Mouse (Mus musculus): ENCODE measurements around the gene Ccdc34.

The Ccdc34 gene

DNA sequence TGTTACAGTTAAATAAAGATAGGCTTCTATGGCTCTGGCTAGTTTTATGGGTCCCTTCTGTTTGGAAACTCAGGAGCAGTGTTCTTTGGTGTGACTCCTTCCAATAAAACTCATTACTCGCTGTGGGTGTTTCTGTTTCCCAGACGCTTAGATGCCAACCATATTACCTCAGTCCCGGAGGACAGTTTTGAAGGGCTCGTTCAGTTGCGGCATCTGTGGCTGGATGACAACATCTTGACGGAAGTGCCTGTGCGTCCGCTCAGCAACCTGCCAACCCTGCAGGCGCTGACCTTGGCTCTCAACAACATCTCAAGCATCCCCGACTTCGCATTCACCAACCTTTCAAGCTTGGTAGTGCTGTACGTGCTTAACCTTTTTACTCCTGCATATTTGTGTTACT lies 21.2 kb upstream of the Ccdc34 start:
- no peak for DNase-seq (ENCODE audit: low spot score in 2 of 2)

DNA sequence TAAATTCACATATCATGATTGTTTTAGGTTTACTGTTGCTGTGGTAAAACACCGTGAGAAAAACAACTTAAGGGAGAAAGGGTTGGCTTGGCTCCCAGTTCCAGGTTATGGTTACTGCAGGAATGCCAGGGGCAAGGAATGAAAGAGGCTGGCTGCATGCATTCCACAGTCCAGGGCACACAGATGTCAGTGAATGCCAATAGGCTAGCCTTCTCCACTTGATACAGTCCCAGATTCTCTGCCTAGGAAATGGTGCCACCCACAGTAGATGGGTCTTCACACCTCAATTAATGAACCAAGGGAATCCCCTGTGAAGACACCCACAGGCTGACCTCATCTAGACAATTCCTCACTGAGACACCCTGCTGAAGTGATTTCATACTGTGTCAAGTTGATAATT lies 12.9 kb upstream of the Ccdc34 start:
- no peak for DNase-seq (ENCODE audit: low spot score in 2 of 2)

DNA sequence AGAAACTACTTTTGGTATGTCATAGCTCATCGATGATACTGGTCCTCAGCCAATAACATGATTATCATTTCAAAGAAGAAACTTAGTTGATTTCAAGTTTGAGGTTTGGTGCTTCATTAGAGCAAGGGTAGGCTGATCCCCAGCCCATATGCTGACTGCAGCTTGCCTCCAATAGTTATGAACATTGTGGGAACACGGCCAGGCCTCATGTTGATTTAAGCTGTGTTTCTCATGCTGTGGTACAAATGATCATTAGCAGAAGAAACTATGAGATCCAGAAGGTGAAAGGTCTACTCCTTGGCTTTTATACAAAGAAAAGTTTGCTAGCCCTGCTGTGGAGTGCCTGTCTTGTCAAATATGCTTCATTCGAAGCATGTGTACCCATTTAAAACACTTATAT lies 12.5 kb upstream of the Ccdc34 start:
- no peak for DNase-seq (ENCODE audit: low spot score in 2 of 2)

DNA sequence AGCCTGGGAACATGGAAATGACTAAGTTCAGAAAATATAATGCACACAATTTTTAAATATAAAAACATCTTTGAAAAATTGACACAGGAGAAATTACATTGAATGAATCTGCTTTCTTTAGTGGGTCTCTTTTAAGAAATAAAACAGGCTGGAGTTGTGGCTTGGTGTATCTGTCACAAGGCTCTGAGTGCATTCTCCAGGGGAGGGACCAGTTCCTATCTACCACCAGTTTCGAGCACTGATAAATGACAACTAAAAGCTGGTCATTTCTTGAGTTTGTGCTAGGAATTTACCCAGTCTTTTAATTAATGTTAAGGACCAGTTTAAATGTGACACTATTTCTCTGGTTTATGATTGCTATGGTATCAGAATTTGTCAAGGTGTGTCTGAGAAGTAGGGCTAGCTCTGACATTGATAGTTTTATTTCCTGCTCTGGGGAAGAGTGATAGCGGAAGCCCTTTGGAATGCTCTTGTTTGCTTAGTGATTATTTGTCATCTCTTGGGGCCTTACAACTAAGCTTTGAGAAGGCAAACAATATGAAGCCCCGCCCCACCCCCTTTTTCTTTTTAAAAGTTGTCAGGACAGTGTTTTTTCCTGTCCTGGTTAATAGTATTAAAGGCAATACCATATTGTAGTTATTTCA lies 11.9 kb upstream of the Ccdc34 start:
- DNase-seq (ENCODE audit: low spot score in 2 of 2), result no peak

DNA sequence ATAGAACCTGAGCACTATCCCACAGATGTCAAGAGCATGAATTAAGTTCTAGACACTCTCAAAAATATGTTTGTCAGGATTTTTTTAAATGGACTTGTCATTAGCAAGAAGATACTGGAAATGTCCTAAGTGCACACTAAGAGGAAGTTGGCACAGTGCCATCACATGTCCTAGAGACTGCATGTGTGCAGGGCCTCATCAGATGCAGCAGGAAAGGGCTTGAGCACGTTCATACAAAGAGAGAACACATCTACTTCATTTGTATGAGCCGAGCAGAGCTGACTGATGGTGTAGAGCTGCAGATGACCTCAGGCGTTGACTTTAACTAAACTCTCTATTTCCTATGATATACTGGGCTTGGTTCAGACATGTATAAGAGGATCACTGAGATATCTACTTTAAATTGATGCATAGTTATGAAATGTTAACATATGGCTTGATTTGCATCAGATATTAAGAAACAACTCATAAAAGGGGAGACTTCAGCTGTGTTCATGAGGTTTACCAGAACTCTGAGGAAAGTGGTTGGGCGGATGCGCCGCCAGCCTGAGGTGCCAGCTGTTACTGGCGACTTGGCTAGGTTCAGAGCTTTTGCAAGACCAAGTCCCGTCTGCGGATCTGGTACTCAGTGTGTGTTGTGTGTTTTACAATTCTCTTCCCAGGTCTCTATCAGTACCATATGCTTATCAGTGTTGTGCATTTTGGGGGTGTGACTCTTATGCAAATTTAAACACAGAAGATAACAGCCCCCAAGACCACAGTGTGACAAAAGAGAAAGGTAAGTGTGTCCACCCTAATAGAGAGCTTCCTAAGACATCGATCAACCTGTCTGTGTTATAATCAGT lies 10.0 kb upstream of the Ccdc34 start:
- DNase-seq (ENCODE audit: low spot score in 2 of 2), result no peak

DNA sequence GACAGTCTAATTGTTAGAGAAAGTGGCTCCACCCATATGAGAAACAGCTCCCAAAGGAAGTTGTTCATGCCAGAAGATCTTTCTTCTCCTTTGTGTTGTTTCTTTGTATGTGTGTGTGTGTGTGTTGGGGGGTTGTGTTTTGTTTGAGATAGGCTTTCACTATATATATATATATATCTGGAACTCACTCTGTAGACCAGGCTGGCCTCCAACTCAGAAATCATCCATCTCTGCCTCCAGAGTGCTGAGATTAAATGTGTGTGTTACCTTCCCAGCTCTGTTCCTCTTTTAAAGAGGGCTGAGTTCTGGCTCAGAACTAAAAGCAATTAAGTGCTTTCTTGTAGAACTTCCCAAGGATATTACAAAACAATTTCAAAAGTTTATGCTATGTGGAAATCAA lies 8.2 kb upstream of the Ccdc34 start:
- DNase-seq (ENCODE audit: low spot score in 2 of 2), result no peak

DNA sequence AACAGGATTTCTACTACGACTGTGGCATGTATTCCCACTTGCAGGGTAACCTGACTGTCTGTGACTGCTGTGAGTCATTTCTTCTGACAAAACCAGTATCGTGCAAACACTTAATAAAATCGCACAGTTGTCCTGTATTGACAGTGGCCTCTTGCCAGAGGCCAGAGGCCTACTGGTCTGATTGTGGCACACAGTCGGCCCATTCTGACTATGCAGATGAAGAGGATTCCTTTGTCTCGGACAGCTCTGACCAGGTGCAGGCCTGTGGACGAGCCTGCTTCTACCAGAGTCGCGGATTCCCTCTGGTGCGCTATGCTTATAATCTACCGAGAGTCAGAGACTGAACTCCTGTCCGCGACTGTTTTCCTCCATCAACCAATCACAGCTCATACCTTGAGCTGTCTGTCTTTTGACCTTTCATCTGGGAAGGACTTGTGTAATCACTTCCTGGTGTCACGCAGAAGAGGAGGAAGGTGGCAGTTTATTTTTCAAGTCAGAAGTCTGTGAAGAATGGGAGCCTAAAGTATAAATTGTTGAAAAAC lies 5.4 kb upstream of the Ccdc34 start:
- no peak for DNase-seq (ENCODE audit: low spot score in 2 of 2)

DNA sequence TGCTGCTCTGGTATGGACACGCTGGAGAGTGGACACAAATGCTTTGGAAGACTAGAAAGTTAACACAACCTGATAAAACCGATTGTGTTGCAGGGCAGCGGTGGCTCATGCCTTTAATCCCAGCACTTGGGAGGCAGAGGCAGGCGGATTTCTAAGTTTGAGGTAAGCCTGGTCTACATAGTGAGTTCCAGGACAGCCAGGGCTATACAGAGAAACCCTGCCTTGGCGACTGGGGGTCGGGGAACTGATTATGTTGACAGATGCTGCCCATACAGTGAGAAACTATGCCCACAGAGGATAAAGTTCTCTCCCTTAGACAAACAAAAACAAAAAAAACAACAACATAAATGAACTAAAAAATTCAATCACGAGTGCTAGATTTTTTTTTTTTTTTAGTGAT lies 530 bp upstream of the Ccdc34 start:
- DNase-seq (ENCODE audit: low spot score in 2 of 2), result no peak

DNA sequence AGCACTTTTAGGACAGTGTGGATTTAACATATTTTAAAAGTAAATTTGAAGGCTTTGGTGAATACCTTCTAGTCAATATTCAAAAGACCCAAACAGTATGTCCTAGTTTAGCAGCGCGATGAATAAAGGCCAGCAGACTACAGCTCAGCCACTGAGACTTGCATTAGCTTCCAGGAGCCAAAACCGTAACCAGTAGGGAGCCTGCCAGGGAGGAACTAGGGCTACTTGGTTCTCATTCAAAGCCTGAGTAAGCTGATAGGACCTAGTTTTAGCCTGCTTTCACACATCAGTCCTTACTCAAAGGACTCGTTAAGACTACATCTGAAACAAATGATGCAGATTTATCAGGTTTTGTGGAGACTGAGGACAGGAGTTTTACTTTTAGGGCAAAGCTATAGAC lies 2.0 kb downstream of the Ccdc34 start:
- DNase-seq (ENCODE audit: low spot score in 2 of 2), result no peak

DNA sequence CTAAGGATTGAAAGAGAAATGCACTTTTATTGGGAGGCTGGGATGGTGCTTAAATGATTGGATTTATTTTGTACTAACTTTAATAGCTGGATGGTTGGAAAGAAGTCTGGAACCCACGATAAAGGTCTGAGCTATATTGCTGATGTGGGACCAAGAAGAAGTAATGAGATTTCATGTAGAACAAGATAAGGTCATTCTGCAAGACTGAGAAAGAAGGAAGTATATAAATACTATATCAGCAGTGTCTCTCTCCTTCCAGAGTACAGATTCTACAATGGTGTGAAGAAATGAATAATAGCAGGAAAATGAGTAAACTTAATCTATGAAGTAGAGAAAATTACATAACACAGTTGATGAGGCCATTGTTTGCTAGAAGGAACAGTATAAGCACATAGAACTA lies 2.8 kb downstream of the Ccdc34 start:
- DNase-seq (ENCODE audit: low spot score in 2 of 2), result no peak

DNA sequence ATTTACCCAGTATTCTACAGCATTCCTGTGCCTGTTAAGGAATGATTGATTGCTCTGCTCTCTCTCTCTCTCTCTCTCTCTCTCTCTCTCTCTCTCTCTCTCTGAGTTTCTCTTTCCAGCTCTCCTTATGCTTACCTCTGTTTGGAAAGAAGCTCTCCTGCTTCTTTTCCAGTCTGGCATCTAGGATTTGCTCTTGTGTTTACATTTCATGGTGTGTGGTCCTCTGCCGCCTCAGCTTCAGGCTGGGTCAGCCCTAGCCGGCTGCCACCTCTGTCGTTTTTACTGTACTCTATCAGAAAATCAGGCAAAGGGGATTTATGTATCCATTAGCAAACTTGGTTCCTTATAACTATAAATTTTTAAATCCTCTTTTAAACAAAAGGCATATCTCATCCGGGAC lies 18.6 kb downstream of the Ccdc34 start:
- no peak for DNase-seq (ENCODE audit: low spot score in 2 of 2)

DNA sequence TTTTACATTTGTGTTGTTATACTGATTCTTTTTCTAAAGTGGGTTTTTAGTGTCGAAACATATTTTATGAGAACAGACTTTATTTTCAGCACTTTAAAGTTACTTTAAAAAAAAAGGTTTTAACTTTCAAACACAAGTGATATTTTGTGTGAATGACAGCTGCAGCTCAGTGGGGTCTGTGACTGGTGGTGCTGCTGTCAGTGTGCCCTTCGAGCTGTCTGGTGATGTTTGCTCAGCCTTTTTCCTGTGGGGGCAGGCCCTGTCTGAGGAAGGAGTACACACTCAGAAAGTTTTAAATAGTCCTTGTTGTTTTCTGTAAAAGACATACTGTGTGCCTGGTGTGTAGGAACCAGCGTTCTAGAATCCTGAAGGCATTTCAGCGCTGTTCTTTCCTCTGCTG lies 19.0 kb downstream of the Ccdc34 start:
- no peak for DNase-seq (ENCODE audit: low spot score in 2 of 2)

DNA sequence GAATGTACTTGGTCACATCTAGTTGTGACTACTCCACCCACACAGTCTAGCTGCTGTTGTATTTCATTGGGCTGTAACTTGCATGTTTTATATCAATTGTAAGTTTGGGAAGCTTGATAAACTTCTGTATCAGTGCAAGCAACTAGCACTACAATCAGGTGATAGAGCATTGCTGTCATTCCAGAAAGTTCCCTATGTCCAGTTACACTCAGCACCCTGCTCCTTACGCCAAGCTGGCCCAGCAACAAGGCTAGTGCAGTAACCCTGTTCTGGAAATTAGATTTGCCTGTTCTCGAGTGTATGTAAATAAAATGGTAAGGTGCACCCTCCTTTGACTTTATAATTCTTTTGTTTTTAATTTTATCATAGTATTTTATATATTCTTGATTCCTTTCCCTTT lies 19.6 kb downstream of the Ccdc34 start:
- DNase-seq (ENCODE audit: low spot score in 2 of 2), result no peak

DNA sequence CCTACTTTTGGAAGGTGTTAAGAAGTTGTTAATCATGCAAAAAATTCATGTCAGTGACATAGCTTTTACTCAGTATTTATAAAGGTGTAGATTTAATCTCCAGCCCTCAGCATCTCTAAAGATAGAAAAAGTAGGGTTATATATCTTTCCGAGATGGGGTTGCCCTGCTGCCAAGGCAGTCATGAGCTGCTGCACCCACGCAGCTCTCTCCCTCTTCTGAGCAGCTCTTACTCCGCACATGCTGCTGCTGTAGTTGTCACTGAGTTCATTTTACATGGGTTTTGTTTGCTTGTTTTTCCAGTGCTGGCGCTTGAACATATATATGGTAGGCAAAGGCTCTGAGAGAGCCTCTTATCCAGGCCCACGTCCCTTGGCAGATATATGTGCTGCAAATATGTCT lies 20.7 kb downstream of the Ccdc34 start:
- peak; percentile 47 to 49 for DNase-seq (ENCODE audit: low spot score in 2 of 2)

DNA sequence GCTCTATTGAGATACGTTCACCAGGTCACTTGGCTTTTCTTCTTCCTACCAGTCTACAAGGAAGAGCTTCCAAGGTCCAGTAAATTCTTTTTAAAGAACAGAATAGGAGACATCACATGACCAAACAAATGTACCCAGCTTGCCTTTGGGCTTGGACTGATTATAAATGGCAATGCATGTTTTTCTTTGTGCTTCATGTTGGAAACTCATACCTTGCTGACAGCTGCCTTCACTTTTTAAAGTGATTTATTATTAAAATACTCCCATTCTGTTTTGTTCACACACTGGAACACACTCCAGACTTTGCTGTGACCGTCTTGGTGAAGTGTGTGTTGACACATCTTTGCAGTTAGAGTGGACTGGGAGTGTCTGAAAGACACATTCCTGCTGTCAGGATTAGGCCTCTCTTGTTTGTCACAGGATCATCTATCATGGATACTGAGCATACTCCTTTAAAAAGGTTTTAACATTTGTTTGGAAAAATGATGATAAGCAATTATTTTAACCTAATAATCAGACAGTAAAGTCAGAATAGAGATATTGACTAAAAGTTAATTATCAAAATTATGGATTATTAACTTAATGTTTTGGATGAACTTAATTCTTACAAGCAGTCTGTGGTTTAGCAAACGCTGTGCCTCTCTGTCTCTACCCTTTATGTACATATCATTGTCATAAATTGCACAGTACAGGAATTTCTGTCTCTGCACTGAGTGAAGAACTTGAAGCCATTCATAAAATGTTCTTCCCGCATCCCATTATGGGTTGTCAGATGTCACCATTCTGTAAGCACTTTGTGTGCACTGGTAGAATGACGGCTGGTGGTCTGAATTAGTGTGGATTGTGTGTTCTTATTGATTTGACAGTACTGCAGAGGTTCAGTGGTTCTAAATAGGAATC lies 25.5 kb downstream of the Ccdc34 start:
- DNase-seq (ENCODE audit: low spot score in 2 of 2), result no peak

DNA sequence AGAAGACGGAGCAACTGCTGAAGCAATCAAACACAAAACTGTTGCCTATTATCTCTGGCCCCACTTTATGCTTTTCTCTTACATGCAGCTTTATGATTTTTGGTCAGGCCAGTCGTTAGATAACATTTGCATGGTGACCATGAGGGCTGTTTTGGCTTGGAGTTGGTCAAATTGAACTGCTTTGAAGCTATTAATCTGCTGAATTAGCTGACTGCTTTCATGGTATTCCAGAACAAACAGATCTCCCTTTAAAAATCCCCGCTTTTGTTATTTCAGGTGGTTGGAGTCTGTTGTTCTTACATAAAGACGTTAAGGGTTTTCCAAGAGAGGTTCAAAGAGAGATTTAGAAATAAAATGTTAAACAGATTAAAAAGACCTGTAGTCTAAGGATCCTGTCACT lies 40.8 kb downstream of the Ccdc34 start:
- no peak for DNase-seq (ENCODE audit: low spot score in 2 of 2)

DNA sequence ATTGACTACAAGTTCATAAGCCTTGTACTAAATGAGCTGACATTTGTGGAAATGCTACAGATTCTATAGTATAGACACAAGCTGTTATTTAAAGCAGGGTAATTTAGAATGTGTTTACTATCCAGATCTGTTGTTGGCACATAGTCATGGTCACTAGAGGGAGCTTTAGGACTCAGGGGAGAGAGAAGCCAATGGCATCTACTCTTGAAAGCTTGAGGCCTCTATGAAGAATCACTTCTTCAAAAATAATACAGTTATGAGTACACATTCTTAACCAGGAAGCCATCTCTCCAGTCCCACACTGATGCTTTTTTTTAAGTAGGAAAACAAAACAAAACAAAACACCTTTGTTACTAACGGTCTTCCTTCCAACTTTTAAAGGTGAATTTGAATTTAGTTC lies 45.5 kb downstream of the Ccdc34 start:
- no peak for DNase-seq (ENCODE audit: low spot score in 2 of 2)

DNA sequence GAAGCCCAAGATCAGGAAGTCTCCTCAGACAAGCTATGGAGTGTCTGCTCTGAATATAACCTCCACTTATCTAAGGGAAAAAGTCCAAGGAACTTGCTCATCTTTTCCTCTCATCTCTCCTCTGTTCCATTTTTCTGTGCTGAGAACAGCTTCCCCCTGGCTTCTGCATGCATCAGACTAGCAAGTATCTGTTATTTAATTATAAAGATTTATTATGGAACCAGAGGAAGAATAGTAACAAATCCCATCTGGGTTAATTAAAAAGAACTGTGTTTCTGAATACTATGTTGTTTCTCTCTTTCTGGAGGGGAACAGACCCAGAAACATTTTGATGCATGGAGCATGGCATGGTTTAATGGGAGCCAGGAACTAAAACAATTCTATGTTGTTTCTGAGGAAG lies 51.3 kb downstream of the Ccdc34 start:
- no peak for DNase-seq (ENCODE audit: low spot score in 2 of 2)

DNA sequence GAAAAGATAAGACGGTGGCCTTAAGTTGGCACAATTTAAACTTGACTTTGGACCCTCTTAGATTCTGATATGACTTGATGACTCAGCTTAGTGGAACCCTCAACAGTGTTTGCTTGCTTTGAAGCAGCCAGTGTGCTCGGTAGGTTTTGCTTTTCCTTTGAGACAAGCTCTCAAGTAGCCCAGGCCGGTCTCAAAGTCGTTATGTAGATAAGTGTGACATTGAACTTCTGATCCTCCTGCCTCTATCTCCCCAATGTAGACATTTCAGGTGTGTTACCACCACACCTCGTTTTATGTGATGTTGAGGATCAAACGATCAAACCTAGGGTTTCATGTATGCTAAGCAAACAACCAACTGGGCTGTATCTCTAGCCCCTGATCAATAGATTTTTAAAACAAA lies 55.4 kb downstream of the Ccdc34 start:
- no peak for DNase-seq (ENCODE audit: low spot score in 2 of 2)

DNA sequence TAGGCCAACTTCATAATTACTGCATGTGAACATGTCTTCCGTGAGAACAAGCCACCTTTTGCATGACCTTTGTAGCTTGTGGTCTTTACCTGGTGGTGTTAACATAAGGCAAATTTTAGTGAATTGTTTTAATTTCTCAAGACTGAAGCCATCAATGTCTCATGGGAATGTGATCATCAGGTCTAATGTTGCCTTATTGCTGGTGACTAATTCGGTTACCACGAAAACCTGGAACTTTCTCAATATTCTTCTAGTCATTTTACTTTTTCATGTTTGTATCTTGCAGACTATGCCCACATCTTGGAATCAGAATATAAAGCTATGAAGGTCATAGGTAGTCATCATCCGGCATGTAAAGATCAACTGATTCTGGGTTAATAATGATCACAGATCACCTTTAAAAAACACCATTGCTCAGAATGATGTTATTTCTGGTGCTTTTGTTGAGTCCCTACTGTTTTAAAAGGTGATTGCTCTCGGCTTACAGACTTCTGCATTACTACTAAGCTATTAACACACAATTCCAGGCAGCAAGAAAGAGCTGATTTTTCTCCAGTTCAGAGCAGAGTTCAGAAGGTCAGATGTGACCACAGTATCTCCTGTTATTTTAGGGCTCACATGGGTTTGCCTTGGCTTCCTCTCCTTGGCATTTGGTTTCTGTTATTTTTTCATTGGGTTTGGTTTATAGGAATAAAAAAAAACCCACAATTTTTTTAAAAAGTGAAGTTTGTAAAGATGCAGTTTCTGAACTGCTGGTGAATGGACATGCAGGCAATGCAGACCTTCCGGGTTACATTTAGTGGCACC lies 57.2 kb downstream of the Ccdc34 start:
- no peak for DNase-seq (ENCODE audit: low spot score in 2 of 2)

DNA sequence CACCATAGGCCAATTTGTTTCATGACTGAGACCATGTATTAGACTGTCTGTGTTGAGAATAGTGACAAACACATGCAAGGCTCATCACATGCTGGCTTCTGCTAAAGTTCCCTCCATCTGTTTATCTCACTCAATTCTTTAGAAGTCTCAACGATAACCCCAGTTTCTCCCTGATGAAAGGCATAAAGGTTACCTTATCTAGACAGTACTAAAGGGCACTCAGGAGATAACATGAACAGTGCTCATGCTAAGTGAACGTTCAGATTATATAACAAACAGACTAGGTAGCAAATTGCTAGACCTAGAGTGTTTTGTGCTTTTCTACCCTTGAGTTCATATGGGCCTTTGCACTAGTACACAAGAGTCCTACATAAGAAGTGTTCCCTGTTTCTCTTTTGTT lies 59.6 kb downstream of the Ccdc34 start:
- DNase-seq (ENCODE audit: low spot score in 2 of 2), result no peak
